ENCODE assay signal across 15 mouse cellular contexts in genomic region chr6:134320379-134320932, GRCm38 (mm10).
DNase-seq lines count a peak whose midpoint lies in the region; ATAC-seq and TF ChIP-seq lines count a peak whose summit lies in the region.
"Had no signal": no experiment of that assay in that cellular context is flagged by ENCODE, and none has a peak within 500 bp of the region (broad histone marks: within the 10 kb centered on the region; RNA-seq: fewer than 3 reads in every experiment).

No protein-coding gene starts in this region.

- peak; percentile 24; the same call in 1 of the 2 replicates for TF ChIP-seq CTCF in gastrocnemius, adult 2 months (IDR thresholded peaks at IDR 0.05)
- TF ChIP-seq CTCF in embryonic fibroblast, embryonic 13.5 days (IDR thresholded peaks at IDR 0.05; ENCODE audit: borderline replicate concordance, insufficient read depth, low read length), result peak; percentile 18; the same call in 1 of the 2 replicates

- no peak overlapping the region for H3K27ac ChIP-seq in gastrocnemius, adult 2 months
- H3K27ac ChIP-seq in midbrain, embryonic 11.5 days (ENCODE audit: low read depth, low read length), result no peak overlapping the region
- H3K27ac ChIP-seq in midbrain, embryonic 14.5 days (replicated peaks; ENCODE audit: low read depth, low read length), result no peak overlapping the region
- no peak overlapping the region for H3K27ac ChIP-seq in embryonic fibroblast, embryonic 13.5 days (ENCODE audit: insufficient read depth, low read length)
- H3K27ac ChIP-seq: embryonic facial prominence, embryonic 10.5 days; kidney, embryonic 15.5 days; liver, embryonic 13.5 days; neural tube, embryonic 15.5 days had no signal

- no peak for TF ChIP-seq POLR2A in embryonic fibroblast, embryonic 13.5 days (IDR thresholded peaks at IDR 0.05; ENCODE audit: low read depth, low read length)

- H3K27me3 ChIP-seq in midbrain, embryonic 11.5 days (ENCODE audit: control insufficient read depth, insufficient read depth, low read length), result no peaks in the 10 kb centered on the region
- no peaks in the 10 kb centered on the region for H3K27me3 ChIP-seq in midbrain, embryonic 14.5 days (ENCODE audit: control insufficient read depth, insufficient read depth, low read length)
- H3K27me3 ChIP-seq: kidney, embryonic 15.5 days; liver, embryonic 13.5 days; neural tube, embryonic 15.5 days had no signal

- no peak for ATAC-seq in midbrain, embryonic 11.5 days (ENCODE audit: low FRiP score)
- no peak for ATAC-seq in midbrain, embryonic 14.5 days (ENCODE audit: low FRiP score, low TSS enrichment)
- ATAC-seq: hindbrain, embryonic 16.5 days had no signal

- H3K36me3 ChIP-seq in midbrain, embryonic 11.5 days (ENCODE audit: control insufficient read depth, insufficient read depth, low read length), result no peaks in the 10 kb centered on the region
- H3K36me3 ChIP-seq in midbrain, embryonic 14.5 days (ENCODE audit: control insufficient read depth, insufficient read depth, low read length), result no peaks in the 10 kb centered on the region
- H3K36me3 ChIP-seq: embryonic facial prominence, embryonic 10.5 days; kidney, embryonic 15.5 days; liver, embryonic 13.5 days; neural tube, embryonic 15.5 days had no signal

- DNase-seq in gastrocnemius, adult 2 months, result no peak
- DNase-seq in gastrocnemius, postnatal 10 days, result no peak
- peak; percentile 81 for DNase-seq in midbrain, embryonic 11.5 days (ENCODE audit: low spot score, missing footprints)
- no peak for DNase-seq in midbrain, embryonic 14.5 days
- no peak for DNase-seq in right cerebral cortex, postnatal 25 days
- DNase-seq in heart, adult 9 months (ENCODE audit: low spot score in 2 of 2), result no peak
- DNase-seq: heart, postnatal 10 days; liver, embryonic 13.5 days; lung, postnatal 4 days; right cerebral cortex, adult 18-20 months had no signal

- H3K4me1 ChIP-seq in midbrain, embryonic 11.5 days (ENCODE audit: control insufficient read depth, insufficient read depth, low read length), result no peaks in the 10 kb centered on the region
- no peaks in the 10 kb centered on the region for H3K4me1 ChIP-seq in midbrain, embryonic 14.5 days (ENCODE audit: control insufficient read depth, insufficient read depth, low read length)
- H3K4me1 ChIP-seq in embryonic fibroblast, embryonic 13.5 days (ENCODE audit: control insufficient read depth, insufficient read depth, low read length), result no peaks in the 10 kb centered on the region
- H3K4me1 ChIP-seq: embryonic facial prominence, embryonic 10.5 days; kidney, embryonic 15.5 days; liver, embryonic 13.5 days; neural tube, embryonic 15.5 days had no signal

- H3K4me2 ChIP-seq in midbrain, embryonic 11.5 days, result no peak overlapping the region
- H3K4me2 ChIP-seq in midbrain, embryonic 14.5 days (ENCODE audit: low read length), result no peak overlapping the region
- H3K4me2 ChIP-seq: kidney, embryonic 15.5 days; liver, embryonic 13.5 days; neural tube, embryonic 15.5 days had no signal

- no peak overlapping the region for H3K4me3 ChIP-seq in gastrocnemius, adult 2 months
- no peak overlapping the region for H3K4me3 ChIP-seq in midbrain, embryonic 11.5 days (ENCODE audit: low read depth, low read length)
- no peak overlapping the region for H3K4me3 ChIP-seq in midbrain, embryonic 14.5 days (replicated peaks; ENCODE audit: low read depth, low read length)
- H3K4me3 ChIP-seq in embryonic fibroblast, embryonic 13.5 days (ENCODE audit: insufficient read depth, low read length), result no peak overlapping the region
- H3K4me3 ChIP-seq: embryonic facial prominence, embryonic 10.5 days; kidney, embryonic 15.5 days; liver, embryonic 13.5 days; neural tube, embryonic 15.5 days had no signal

- no peak overlapping the region for H3K9ac ChIP-seq in midbrain, embryonic 11.5 days (ENCODE audit: low read length)
- H3K9ac ChIP-seq in midbrain, embryonic 14.5 days (replicated peaks; ENCODE audit: low read length), result no peak overlapping the region
- H3K9ac ChIP-seq: kidney, embryonic 15.5 days; liver, embryonic 13.5 days; neural tube, embryonic 15.5 days had no signal

- intact Hi-C loops in gastrocnemius, adult 2 months (cut with DNase I), result no loop called here

- WGBS in midbrain, embryonic 11.5 days, result 92% methylated on average over 7 of the region's 7 CpGs
- 93% methylated on average over 7 of the region's 7 CpGs for WGBS in midbrain, embryonic 14.5 days

- no peaks in the 10 kb centered on the region for H3K9me3 ChIP-seq in midbrain, embryonic 11.5 days (ENCODE audit: control insufficient read depth, low read length)
- H3K9me3 ChIP-seq in midbrain, embryonic 14.5 days (ENCODE audit: control insufficient read depth, low read length), result no peaks in the 10 kb centered on the region
- H3K9me3 ChIP-seq: embryonic facial prominence, embryonic 10.5 days; kidney, embryonic 15.5 days; liver, embryonic 13.5 days; neural tube, embryonic 15.5 days had no signal
